Mouse (Mus musculus) embryonic stem cell, embryonic (primary cell): Measurements from ENCODE around the gene Smarca4.

Source experiments
- CTCF ChIA-PET, 4 experiments: fragments of 300-600 bp in 2 of 4; fragments of 350-600 bp in 2 of 4; sonication (Branson Sonifier 250); formaldehyde crosslinking; loops; one replicate each; lab custom pipeline; 2022; ENCODE audit warnings: inconsistent platforms in 2 of 4; lab: Charles Lee
- POLR2A ChIA-PET, 4 experiments: fragments of 300-600 bp in 2 of 4; fragments of 350-600 bp in 2 of 4; sonication (Branson Sonifier 250); formaldehyde crosslinking; loops; one replicate each; lab custom pipeline; 2022; ENCODE audit warnings: antibody characterized with exemption in 4 of 4, inconsistent platforms in 1 of 4; lab: Charles Lee

Gene Smarca4

DNA sequence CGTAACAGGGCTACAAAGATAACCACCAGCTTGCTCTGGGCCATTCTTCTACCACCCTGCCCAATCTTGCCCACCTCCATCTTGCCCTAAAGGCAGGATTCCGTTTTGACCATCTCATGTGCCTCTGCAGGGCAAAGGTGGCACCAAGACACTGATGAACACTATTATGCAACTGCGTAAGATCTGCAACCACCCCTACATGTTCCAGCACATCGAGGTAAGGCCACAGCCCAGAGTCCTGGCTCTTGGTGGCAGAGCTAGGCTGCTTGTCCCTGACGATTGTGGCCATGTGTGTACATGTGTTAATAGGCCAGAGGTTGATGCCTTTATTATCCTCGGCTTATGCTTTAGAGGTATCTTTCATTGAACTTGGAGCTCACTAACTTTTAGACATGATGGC, 54.4 kb downstream of the Smarca4 start:
- ChIA-PET CTCF (interaction anchor here in 1 of 4 experiments (0.6 kb wide), 1 partner anchor 24 kb away, joined by 3 read pairs; no protein-coding TSS in a partner anchor), POLR2A (interaction anchor here in 3 of 4 experiments (0.5 to 1.2 kb wide), 10 partner anchors 9 to 117 kb away, joined by 3 to 7 read pairs (median 3); partner anchors contain the start of gene Ldlr (in 2 of the 3))

- CTCF ChIA-PET = no interaction called here
- POLR2A ChIA-PET = interaction anchor here in 1 of 4 experiments (0.5 to 1.6 kb wide), 5 partner anchors 8 to 189 kb away, joined by 3 to 8 read pairs (median 4); partner anchors contain the start of gene Ldlr
These were observed 55.8 kb downstream of the Smarca4 start for GRCm38 (mm10) chr9:21671753-21672152.

DNA sequence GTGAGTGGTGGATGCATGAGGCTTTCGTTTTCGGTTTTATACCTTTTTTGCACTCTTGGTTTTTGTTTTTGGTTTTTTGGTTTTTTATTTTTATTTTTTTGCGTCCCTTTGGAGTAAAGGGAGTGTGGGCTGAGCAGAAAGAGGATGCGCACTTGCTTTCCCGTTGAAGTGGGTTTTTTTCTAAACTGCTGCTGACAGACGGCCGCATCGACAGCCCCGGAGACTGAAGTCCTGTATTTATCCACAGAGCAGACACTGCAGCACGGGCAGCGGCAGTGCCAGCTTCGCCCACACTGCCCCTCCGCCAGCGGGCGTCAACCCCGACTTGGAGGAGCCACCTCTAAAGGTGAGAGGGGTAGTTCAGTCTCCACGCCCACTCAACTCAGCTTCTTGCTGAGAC, 61.7 kb downstream of the Smarca4 start:
- CTCF ChIA-PET = no interaction called here
- POLR2A ChIA-PET = interaction anchor here in 2 of 4 experiments (0.7 to 4.1 kb wide), 6 partner anchors 23 to 65 kb away, joined by 3 to 14 read pairs (median 4); partner anchors contain the start of gene Ldlr (in 2 of the 2)

DNA sequence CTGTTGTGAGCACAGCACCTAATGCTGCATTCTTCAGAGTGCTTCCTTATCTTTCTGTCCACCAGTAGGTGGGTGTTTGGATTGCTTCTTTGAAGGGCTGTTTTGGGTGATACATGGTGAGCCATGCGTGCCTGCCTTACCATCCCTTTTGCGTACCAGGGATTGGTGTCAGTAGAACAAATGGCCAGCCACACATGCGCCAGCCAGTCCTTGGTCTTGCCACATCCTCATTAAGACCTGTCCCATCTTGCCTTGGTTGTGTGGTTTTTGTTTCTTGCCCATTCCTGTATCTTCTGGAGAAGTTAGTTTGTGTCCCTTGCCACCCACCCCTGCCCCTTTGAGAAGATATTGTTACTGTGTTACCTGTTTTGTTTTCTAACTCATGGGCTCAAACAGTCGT, 64.5 kb downstream of the Smarca4 start:
- ChIA-PET POLR2A (interaction anchor here in 2 of 4 experiments (0.9 to 4.1 kb wide), 8 partner anchors 10 to 144 kb away, joined by 3 to 14 read pairs (median 3); partner anchors contain the start of gene Ldlr (in 1 of the 2)), CTCF (no interaction called here)

GRCm38 (mm10) chr9:21682827-21683226, 66.9 kb downstream of the Smarca4 start:
- CTCF ChIA-PET = interaction anchor here in 3 of 4 experiments (0.6 to 1.1 kb wide), 4 partner anchors 10 to 194 kb away, joined by 3 to 11 read pairs (median 4); no protein-coding TSS in a partner anchor

GRCm38 (mm10) chr9:21683897-21684296, 67.9 kb downstream of the Smarca4 start:
- CTCF ChIA-PET = interaction anchor here in 2 of 4 experiments (0.5 to 1.6 kb wide), 4 partner anchors 8 to 82 kb away, joined by 3 to 9 read pairs (median 4); no protein-coding TSS in a partner anchor
- POLR2A ChIA-PET = interaction anchor here in 2 of 4 experiments (0.6 to 2.3 kb wide), 5 partner anchors 13 to 120 kb away, joined by 3 to 17 read pairs (median 3); partner anchors contain the start of gene Ldlr (in 1 of the 2)

More at GRCm38 (mm10) chr9:21682827-21683226, 66.9 kb downstream of the Smarca4 start:
- POLR2A ChIA-PET = interaction anchor here in 1 of 4 experiments (0.9 to 2.3 kb wide), 3 partner anchors 25 to 121 kb away, joined by 3 to 17 read pairs (median 3); partner anchors contain the start of gene Ldlr

DNA sequence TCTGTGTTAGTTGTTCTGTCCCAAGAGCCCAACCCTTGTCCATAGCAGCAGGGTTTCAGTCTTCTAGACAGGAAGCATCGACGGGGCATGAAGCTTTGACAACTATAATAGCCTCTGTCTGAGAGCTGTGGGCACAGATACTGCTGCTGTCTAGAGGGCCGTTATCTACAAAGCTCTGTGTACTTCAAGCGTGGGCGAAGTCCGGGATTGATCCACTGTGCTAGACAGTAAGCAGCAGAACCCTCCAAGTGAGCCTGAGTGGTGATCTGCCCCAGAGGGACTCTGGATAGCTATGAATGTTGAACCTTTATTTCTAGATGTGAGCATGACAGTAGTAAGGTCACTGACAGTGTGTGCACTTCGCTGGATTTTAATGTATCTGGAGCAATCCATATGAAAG, 72.6 kb downstream of the Smarca4 start:
- POLR2A ChIA-PET = interaction anchor here in 2 of 4 experiments (0.5 to 4.2 kb wide), 6 partner anchors 9 to 467 kb away, joined by 3 to 21 read pairs (median 4); partner anchors contain the start of gene Ldlr (in 1 of the 2)
- CTCF ChIA-PET = interaction anchor here in 2 of 4 experiments (0.8 to 1.3 kb wide), 2 partner anchors 37 to 182 kb away, joined by 3 read pairs; no protein-coding TSS in a partner anchor

DNA sequence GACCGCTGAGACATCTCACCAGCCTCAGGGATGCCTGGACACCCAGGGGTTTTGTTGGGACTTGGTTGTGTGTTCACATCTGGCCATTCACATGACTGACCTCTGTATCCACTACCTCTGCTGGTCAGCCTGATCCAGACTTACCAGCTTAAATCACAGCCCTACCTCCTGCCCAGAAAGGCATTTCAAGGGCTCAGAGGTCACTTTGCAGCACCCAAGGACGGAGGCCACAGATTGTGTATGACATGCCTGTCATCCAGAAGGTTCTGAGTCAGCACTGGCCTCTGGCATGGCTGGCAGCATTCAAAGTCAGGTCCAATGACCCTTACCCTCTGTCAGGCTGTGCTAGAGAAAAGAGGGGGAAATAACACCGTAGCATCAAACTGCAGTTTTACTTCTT, 74.1 kb downstream of the Smarca4 start:
- CTCF ChIA-PET = interaction anchor here in 3 of 4 experiments (0.6 to 1.3 kb wide), 4 partner anchors 32 to 181 kb away, joined by 3 to 5 read pairs (median 4); no protein-coding TSS in a partner anchor
- POLR2A ChIA-PET = interaction anchor here in 2 of 4 experiments (0.8 to 4.2 kb wide), 10 partner anchors 10 to 80 kb away, joined by 3 to 21 read pairs (median 3); partner anchors contain the start of gene Ldlr (in 2 of the 2)

- ChIA-PET CTCF (interaction anchor here in 3 of 4 experiments (0.5 to 1.9 kb wide), 9 partner anchors 9 to 288 kb away, joined by 3 to 8 read pairs (median 3); partner anchors contain the start of genes Angptl8 (in 1 of the 3), Ccdc159 (in 1 of the 3) and Tmem205 (in 1 of the 3)), POLR2A (interaction anchor here in 2 of 4 experiments (0.6 to 4.2 kb wide), 8 partner anchors 12 to 360 kb away, joined by 3 to 21 read pairs (median 3); partner anchors contain the start of genes Ldlr (in 2 of the 2) and Elavl3 (in 1 of the 2))
These were observed 75.9 kb downstream of the Smarca4 start for GRCm38 (mm10) chr9:21691862-21692261.

- ChIA-PET POLR2A (interaction anchor here in 2 of 4 experiments (0.6 to 1.4 kb wide), 7 partner anchors 12 to 181 kb away, joined by 3 to 9 read pairs (median 3); partner anchors contain the start of gene Ldlr (in 1 of the 2)), CTCF (interaction anchor here in 2 of 4 experiments (0.6 to 1.9 kb wide), 8 partner anchors 9 to 235 kb away, joined by 3 to 8 read pairs (median 4); partner anchors contain the start of genes Ccdc159 (in 1 of the 2) and Tmem205 (in 1 of the 2))
These were observed 76.5 kb downstream of the Smarca4 start for GRCm38 (mm10) chr9:21692491-21692890.

DNA sequence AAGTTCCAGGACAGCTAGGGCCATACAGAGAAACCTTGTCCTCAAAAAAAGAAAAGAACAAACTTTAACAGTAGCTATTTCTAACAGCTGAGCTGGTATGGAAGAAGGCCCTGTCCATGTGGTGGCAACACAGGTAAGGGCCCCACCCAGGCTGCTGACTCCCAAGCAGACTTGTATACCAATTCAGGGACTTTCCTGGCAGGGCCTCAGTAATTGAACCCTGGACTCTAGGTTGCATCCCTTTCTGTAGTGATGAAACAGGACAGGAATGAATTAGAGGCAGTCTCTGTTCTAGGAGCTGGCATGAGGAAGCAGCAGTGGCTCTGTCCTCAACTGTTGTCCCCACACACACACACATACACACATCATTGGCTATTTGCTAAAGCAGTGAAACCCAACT, 78.1 kb downstream of the Smarca4 start:
- POLR2A ChIA-PET = interaction anchor here in 2 of 4 experiments (1.7 to 9.0 kb wide), 3 partner anchors 29 to 104 kb away, joined by 3 to 78 read pairs (median 7); partner anchors contain the start of gene Ldlr (in 2 of the 2)

DNA sequence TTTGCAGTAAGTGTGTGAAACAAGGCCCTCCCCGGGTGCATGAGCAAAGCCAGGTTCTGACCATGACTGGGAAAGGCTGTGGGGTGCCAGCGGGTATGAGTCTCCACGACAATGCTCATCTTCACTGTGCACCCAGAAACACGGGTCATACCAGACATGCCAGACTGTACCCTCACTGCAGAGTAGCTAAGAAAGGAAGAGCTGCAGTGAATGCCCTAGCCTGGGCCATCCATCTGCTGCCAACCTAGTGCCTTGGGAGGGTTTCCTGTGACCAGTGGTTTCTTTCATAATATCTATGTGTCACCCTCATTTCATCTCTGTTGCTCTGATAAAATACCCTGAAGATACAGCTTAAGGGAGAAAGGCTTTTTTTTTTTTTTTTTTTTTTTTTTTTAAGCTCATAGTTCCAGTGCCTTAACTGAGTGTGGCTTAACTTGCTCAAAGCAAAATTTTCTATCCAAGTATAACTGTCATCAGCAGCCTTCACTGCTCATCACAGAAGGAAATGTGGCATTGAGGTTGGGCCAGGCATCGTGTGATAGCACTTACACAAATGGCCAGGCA, 79.3 kb downstream of the Smarca4 start:
- CTCF ChIA-PET = interaction anchor here in 3 of 4 experiments (0.6 to 1.4 kb wide), 4 partner anchors 28 to 440 kb away, joined by 3 to 13 read pairs (median 6); partner anchors contain the start of gene Ldlr (in 1 of the 3)
- POLR2A ChIA-PET = interaction anchor here (0.6 to 9.0 kb wide), 9 partner anchors 10 to 439 kb away, joined by 3 to 78 read pairs (median 5); partner anchors contain the start of gene Ldlr (in 3 of the 4)

More for the DNA sequence above, 78.1 kb downstream of the Smarca4 start:
- CTCF ChIA-PET = interaction anchor here in 1 of 4 experiments (0.6 kb wide), 1 partner anchor 17 kb away, joined by 10 read pairs; no protein-coding TSS in a partner anchor

DNA sequence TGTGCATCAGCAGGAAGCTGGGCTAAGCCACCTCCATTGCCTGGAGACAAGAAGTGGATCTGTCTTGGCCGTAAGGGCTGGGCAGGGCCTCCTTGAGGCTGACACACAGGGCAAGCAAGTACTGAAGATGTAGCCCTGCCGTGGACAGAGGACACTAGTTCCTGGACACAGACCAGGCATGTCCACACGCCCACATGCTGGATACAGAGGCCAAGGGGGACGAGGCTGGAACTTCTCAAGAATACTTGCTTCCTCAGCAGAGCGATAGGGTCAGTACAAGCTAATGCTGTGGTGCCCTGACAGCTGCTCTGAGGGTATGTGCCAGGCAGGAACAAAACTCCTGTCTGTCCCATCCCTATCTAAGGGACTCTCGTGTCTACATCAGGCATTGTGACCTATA, 81.2 kb downstream of the Smarca4 start:
- ChIA-PET CTCF (interaction anchor here in 3 of 4 experiments (0.6 to 1.1 kb wide), 6 partner anchors 19 to 179 kb away, joined by 3 to 7 read pairs (median 4); no protein-coding TSS in a partner anchor), POLR2A (interaction anchor here (0.5 to 9.0 kb wide), 12 partner anchors 10 to 284 kb away, joined by 3 to 78 read pairs (median 4); partner anchors contain the start of genes Ldlr (in 3 of the 4), Angptl8 (in 1 of the 4) and Spc24 (in 1 of the 4))

- CTCF ChIA-PET = interaction anchor here in 2 of 4 experiments (0.6 to 1.0 kb wide), 4 partner anchors 75 to 177 kb away, joined by 3 to 5 read pairs (median 3); no protein-coding TSS in a partner anchor
- POLR2A ChIA-PET = interaction anchor here in 3 of 4 experiments (0.6 to 9.0 kb wide), 5 partner anchors 23 to 69 kb away, joined by 3 to 78 read pairs (median 8); partner anchors contain the start of gene Ldlr (in 2 of the 3)
These were observed 83.3 kb downstream of the Smarca4 start for GRCm38 (mm10) chr9:21699280-21699679.

DNA sequence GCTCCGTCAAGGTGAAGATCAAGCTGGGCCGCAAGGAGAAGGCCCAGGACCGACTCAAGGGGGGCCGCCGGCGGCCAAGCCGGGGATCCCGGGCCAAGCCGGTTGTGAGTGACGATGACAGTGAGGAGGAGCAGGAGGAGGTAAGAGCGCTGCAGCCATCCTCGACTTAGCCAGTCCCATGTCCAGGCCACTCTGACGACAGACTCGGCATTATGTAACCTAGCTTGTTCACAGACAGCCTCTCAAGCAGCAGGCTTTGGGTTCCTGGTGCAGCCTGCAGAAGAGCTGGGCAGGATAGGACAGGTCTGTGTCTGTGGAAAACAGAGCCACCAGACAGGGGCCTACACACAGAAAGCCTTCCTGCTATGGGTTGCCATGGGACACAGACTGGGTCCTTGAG, 85.1 kb downstream of the Smarca4 start:
- ChIA-PET POLR2A (interaction anchor here in 3 of 4 experiments (0.5 to 9.0 kb wide), 8 partner anchors 17 to 104 kb away, joined by 3 to 78 read pairs (median 5); partner anchors contain the start of gene Ldlr (in 2 of the 3)), CTCF (interaction anchor here in 2 of 4 experiments (0.6 to 1.0 kb wide), 2 partner anchors 55 to 248 kb away, joined by 3 to 5 read pairs; no protein-coding TSS in a partner anchor)

DNA sequence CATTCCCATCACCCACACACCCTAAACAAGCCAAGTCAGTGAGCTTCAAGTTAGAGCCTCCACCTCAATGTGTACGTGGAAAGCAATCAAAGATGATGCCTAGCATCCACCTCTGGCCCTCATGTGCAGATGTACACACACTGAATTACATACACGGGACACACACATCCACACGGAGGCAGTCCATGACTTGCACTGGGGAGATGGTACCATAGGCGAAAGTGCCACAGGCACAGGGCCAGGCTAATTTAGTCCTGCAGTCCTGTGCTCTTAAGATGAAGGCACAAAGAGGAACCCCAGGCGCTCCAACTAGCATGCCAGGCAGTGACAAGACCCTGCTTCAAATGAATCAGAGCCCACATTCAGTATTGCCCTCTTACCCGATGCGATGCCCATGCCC, 87.5 kb downstream of the Smarca4 start:
- CTCF ChIA-PET = interaction anchor here in 1 of 4 experiments (1.1 kb wide), 1 partner anchor 21 kb away, joined by 3 read pairs; no protein-coding TSS in a partner anchor
- POLR2A ChIA-PET = interaction anchor here in 3 of 4 experiments (0.8 to 7.1 kb wide), 4 partner anchors 16 to 76 kb away, joined by 3 to 90 read pairs (median 4); partner anchors contain the start of gene Ldlr (in 1 of the 3)

DNA sequence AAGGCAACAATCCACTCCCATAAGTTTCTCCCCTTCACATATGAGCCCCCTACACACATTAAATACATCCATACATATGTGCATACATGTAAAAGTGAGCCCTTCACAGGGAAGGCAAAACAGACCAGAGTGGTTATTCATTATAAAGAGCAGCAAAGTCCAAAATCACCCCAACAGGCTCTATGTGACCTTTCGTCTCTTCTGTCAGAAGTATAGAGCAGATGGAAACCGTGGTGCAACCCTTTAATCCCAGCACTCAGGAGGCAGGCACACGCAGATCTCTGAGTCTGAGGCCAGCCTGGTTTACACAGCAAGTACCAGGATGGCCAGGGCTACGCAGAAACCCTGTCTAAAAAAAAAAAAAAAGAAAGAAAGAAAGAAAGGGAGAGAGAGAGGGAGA, 90.1 kb downstream of the Smarca4 start:
- POLR2A ChIA-PET = interaction anchor here (0.6 to 7.1 kb wide), 27 partner anchors 9 to 161 kb away, joined by 3 to 90 read pairs (median 5); partner anchors contain the start of genes Ldlr (in 3 of the 4) and Spc24 (in 1 of the 4)
- CTCF ChIA-PET = interaction anchor here in 1 of 4 experiments (0.6 kb wide), 1 partner anchor 13 kb away, joined by 3 read pairs; no protein-coding TSS in a partner anchor
